Mouse (Mus musculus): ENCODE results near the gene Rps17. TPM values are rescaled to one million over a fixed set of nuclear protein-coding genes. Genes with fewer than 3 reads are reported as not detected.

Rps17 gene
- polyA plus RNA-seq, 1 experiment from 2014 or later, result 944 TPM

- no peak for ATAC-seq (ENCODE audit: extremely low read depth, insufficient number of reproducible peaks, low FRiP score, low TSS enrichment)
- 65% methylated on average over 5 of the region's 5 CpGs for WGBS
- Histone ChIP-seq H3K36me3 (no peaks in the 10 kb centered on the region), H3K4me2 (no peak overlapping the region), H3K27me3 (replicated peaks) (no peaks in the 10 kb centered on the region), H3K4me1 (no peaks in the 10 kb centered on the region), H3K9me3 (no peaks in the 10 kb centered on the region), H3K27ac (replicated peaks) (no peak overlapping the region), H3K9ac (no peak overlapping the region), H3K4me3 (no peak overlapping the region)
Observed at GRCm38 (mm10) chr7:81304100-81304499, 41.0 kb downstream of the Rps17 start.

GRCm38 (mm10) chr7:81303682-81304081 lies 41.4 kb downstream of the Rps17 start:
- no peak overlapping the region for H3K4me3 ChIP-seq
- H3K27me3 ChIP-seq (replicated peaks), result no peaks in the 10 kb centered on the region
- no peak overlapping the region for H3K9ac ChIP-seq
- no peak for ATAC-seq (ENCODE audit: extremely low read depth, insufficient number of reproducible peaks, low FRiP score, low TSS enrichment)
- no peaks in the 10 kb centered on the region for H3K9me3 ChIP-seq
- H3K4me1 ChIP-seq, result no peaks in the 10 kb centered on the region
- H3K36me3 ChIP-seq, result no peaks in the 10 kb centered on the region
- 77% methylated on average over 2 of the region's 2 CpGs for WGBS
- no peak overlapping the region for H3K4me2 ChIP-seq
- no peak overlapping the region for H3K27ac ChIP-seq (replicated peaks)

GRCm38 (mm10) chr7:81301323-81301722 lies 43.7 kb downstream of the Rps17 start:
- ATAC-seq (ENCODE audit: extremely low read depth, insufficient number of reproducible peaks, low FRiP score, low TSS enrichment), result no peak
- WGBS, result 71% methylated on average over 7 of the region's 7 CpGs
- no peaks in the 10 kb centered on the region for H3K27me3 ChIP-seq (replicated peaks)

GRCm38 (mm10) chr7:81298206-81298605 lies 46.8 kb downstream of the Rps17 start:
- WGBS, result 34% methylated on average over 6 of the region's 6 CpGs
- H3K9ac ChIP-seq, result no peak overlapping the region
- H3K9me3 ChIP-seq, result no peaks in the 10 kb centered on the region
- H3K4me1 ChIP-seq, result 0 out of 2 replicates have a peak, but pooled peaks cover 6% of the 10 kb centered on the region
- ATAC-seq (ENCODE audit: extremely low read depth, insufficient number of reproducible peaks, low FRiP score, low TSS enrichment), result no peak
- H3K4me3 ChIP-seq, result no peak overlapping the region
- H3K27ac ChIP-seq (replicated peaks), result no peak overlapping the region
- no peaks in the 10 kb centered on the region for H3K27me3 ChIP-seq (replicated peaks)
- H3K36me3 ChIP-seq, result no peaks in the 10 kb centered on the region
- no peak overlapping the region for H3K4me2 ChIP-seq

More at GRCm38 (mm10) chr7:81301323-81301722, 43.7 kb downstream of the Rps17 start:
- H3K27ac ChIP-seq (replicated peaks), result no peak overlapping the region
- H3K36me3 ChIP-seq, result no peaks in the 10 kb centered on the region
- H3K9me3 ChIP-seq, result no peaks in the 10 kb centered on the region
- no peak overlapping the region for H3K4me3 ChIP-seq
- H3K9ac ChIP-seq, result no peak overlapping the region
- no peak overlapping the region for H3K4me2 ChIP-seq
- H3K4me1 ChIP-seq, result 0 out of 2 replicates have a peak, but pooled peaks cover 6% of the 10 kb centered on the region

GRCm38 (mm10) chr7:81295169-81295568 lies 49.9 kb downstream of the Rps17 start:
- no peak for ATAC-seq (ENCODE audit: extremely low read depth, insufficient number of reproducible peaks, low FRiP score, low TSS enrichment)
- WGBS, result 63% methylated on average over 2 of the region's 2 CpGs

More at GRCm38 (mm10) chr7:81295169-81295568, 49.9 kb downstream of the Rps17 start:
- H3K9ac ChIP-seq, result no peak overlapping the region
- H3K9me3 ChIP-seq, result no peaks in the 10 kb centered on the region
- no peak overlapping the region for H3K4me3 ChIP-seq
- H3K27me3 ChIP-seq (replicated peaks), result no peaks in the 10 kb centered on the region
- no peaks in the 10 kb centered on the region for H3K36me3 ChIP-seq
- H3K4me2 ChIP-seq, result no peak overlapping the region
- 0 out of 2 replicates have a peak, but pooled peaks cover 6% of the 10 kb centered on the region for H3K4me1 ChIP-seq
- H3K27ac ChIP-seq (replicated peaks), result no peak overlapping the region

Other genes starting within 250 kb of the Rps17 start
- gene Slc28a1, start 230.5 kb downstream of the Rps17 start, polyA plus RNA-seq (2015; fragmentation: Nextera tagmentation; extraction: Ambion mirVana), result 0.05 and 0.11 TPM in 2 replicates
- 2.8 and 2.9 TPM in 2 replicates for gene Pde8a, start 131.7 kb downstream of the Rps17 start, polyA plus RNA-seq (2015; fragmentation: Nextera tagmentation; extraction: Ambion mirVana)
- 2.4 and 4.1 TPM in 2 replicates for gene Cpeb1, start 110.2 kb upstream of the Rps17 start, polyA plus RNA-seq (2015; fragmentation: Nextera tagmentation; extraction: Ambion mirVana)
- 3.7 and 4.1 TPM in 2 replicates for gene Ap3b2, start 148.7 kb upstream of the Rps17 start, polyA plus RNA-seq (2015; fragmentation: Nextera tagmentation; extraction: Ambion mirVana)
- not detected in 2 replicates for gene BC048679, start 153.0 kb upstream of the Rps17 start, polyA plus RNA-seq (2015; fragmentation: Nextera tagmentation; extraction: Ambion mirVana)
- 52.6 and 58.0 TPM in 2 replicates for gene Fsd2, start 221.7 kb upstream of the Rps17 start, polyA plus RNA-seq (2015; fragmentation: Nextera tagmentation; extraction: Ambion mirVana)
- gene Whamm, start 226.0 kb upstream of the Rps17 start, polyA plus RNA-seq (2015; fragmentation: Nextera tagmentation; extraction: Ambion mirVana), result 4.3 and 4.5 TPM in 2 replicates